Mouse (Mus musculus) liver, embryonic 14.5 days (tissue): ENCODE results near the gene Ttc16. TPM values are rescaled to one million over a fixed set of nuclear protein-coding genes. Genes with fewer than 3 reads are reported as not detected.

Source experiments
- ATAC-seq: fragments of 200-750 bp; cut with Nextera tagmentation; 2 replicates; pipeline ENCODE4 v1.8.0; 2017; ENCODE audit warnings: moderate number of reproducible peaks, mild to moderate bottlenecking, moderate library complexity; ENCODE audit not compliant: insufficient read depth
- DNase-seq, 3 experiments: peaks; one replicate each; pipeline ENCODE4 v3.0.0-alpha.2; 2012 to 2013; ENCODE audit warnings: low read depth in 3 of 3, low spot score in 3 of 3
- H3K27ac ChIP-seq: fragments of 300-500 bp; sonication (generic); 2 replicates; pipeline ENCODE4 v1.5.1; 2014; ENCODE audit warnings: moderate library complexity, mild to moderate bottlenecking, control low read depth, inconsistent platforms
- H3K27me3 ChIP-seq: fragments of 300-500 bp; sonication (generic); 2 replicates; pipeline ENCODE4 v1.6.1; 2014; ENCODE audit warnings: mild to moderate bottlenecking, low read length, moderate library complexity; ENCODE audit not compliant: control insufficient read depth, insufficient read depth
- H3K36me3 ChIP-seq: fragments of 300-500 bp; sonication (generic); replicated peaks from 2 replicates; pipeline ENCODE4 v1.6.1; 2014; ENCODE audit warnings: low read depth; ENCODE audit not compliant: control insufficient read depth, insufficient read depth
- H3K4me1 ChIP-seq, 2 experiments: fragments of 200-500 bp in 1 of 2; fragments of 300-500 bp in 1 of 2; sonication (generic) in 1 of 2; replicated peaks; 2 replicates each; pipeline ENCODE4 v1.6.1; 2012 to 2014; ENCODE audit warnings: antibody characterized with exemption in 1 of 2, inconsistent platforms in 1 of 2, low read length in 1 of 2; ENCODE audit not compliant: control insufficient read depth in 2 of 2, insufficient read depth in 2 of 2
- H3K4me2 ChIP-seq: fragments of 300-500 bp; sonication (generic); 2 replicates; pipeline ENCODE4 v1.6.1; 2014; ENCODE audit warnings: low read depth, mild to moderate bottlenecking, control low read depth, moderate library complexity
- H3K4me3 ChIP-seq, 2 experiments: fragments of 200-500 bp in 1 of 2; fragments of 300-500 bp in 1 of 2; sonication (generic) in 1 of 2; 2 replicates each; pipeline ENCODE4 v1.5.1; 2012 to 2014; ENCODE audit warnings: low read depth in 2 of 2, low read length in 2 of 2, mild to moderate bottlenecking in 2 of 2, control low read depth in 1 of 2, inconsistent platforms in 1 of 2, moderate library complexity in 1 of 2; ENCODE audit not compliant: insufficient read depth in 1 of 2
- H3K9ac ChIP-seq: fragments of 300-500 bp; sonication (generic); replicated peaks from 2 replicates; pipeline ENCODE4 v1.6.1; 2014; ENCODE audit warnings: mild to moderate bottlenecking, control low read depth, moderate library complexity
- H3K9me3 ChIP-seq: fragments of 300-500 bp; sonication (generic); 2 replicates; pipeline ENCODE4 v1.6.1; 2016; ENCODE audit warnings: low read length, mixed read lengths; ENCODE audit not compliant: control insufficient read depth
- CTCF ChIP-seq: IDR thresholded peaks from 2 replicates; pipeline ENCODE4 v1.5.1; 2016; ENCODE audit warnings: antibody characterized with exemption, low read depth, control low read depth
- EP300 ChIP-seq: IDR thresholded peaks from 2 replicates; pipeline ENCODE4 v1.6.1; 2016; ENCODE audit warnings: antibody characterized with exemption, low read depth
- WGBS: fragments of 180-500 bp; shearing (Covaris S2); extraction: QIAGEN DNeasy Blood & Tissue Kit; methylation state at CpG from one replicate; pipeline ENCODE4 v1.1.7; 2014; ENCODE audit not compliant: insufficient replicate concordance; 5-methylcytosine and 5-hydroxymethylcytosine counted together
- polyA plus RNA-seq, 2 experiments: library from polyadenylated mRNA; depleted of rRNA in 1 of 2; stranded (reverse) in 1 of 2; unstranded in 1 of 2; fragments of >200 nt; fragmentation: Nextera tagmentation in 1 of 2; extraction: Ambion mirVana in 1 of 2; gene quantifications; 2 replicates each; pipeline versions ENCODE4 v1.2.1 to v1.2.3; 2012 to 2014

Ttc16 gene
- polyA plus RNA-seq, 2 experiments = 0.09 to 0.22 TPM

GRCm38 (mm10) chr2:32732695-32733094 is 42.7 kb downstream of the Ttc16 start:
- no peak overlapping the region for H3K27ac ChIP-seq
- ATAC-seq = no peak
- whole genome bisulfite sequencing = 55% methylated on average over 6 of the region's 6 CpGs

GRCm38 (mm10) chr2:32731911-32732310 is 43.5 kb downstream of the Ttc16 start:
- Histone ChIP-seq H3K4me2 (no peak overlapping the region), H3K27ac (no peak overlapping the region)

More at GRCm38 (mm10) chr2:32732695-32733094, 42.7 kb downstream of the Ttc16 start:
- no peaks in the 10 kb centered on the region for H3K36me3 ChIP-seq
- no peak for TF ChIP-seq CTCF
- TF ChIP-seq EP300 = no peak
- H3K4me2 ChIP-seq = no peak overlapping the region
- H3K9ac ChIP-seq = no peak overlapping the region
- H3K9me3 ChIP-seq = no peaks in the 10 kb centered on the region
- peaks cover 0 to 4% of the 10 kb centered on the region in 2 experiments; a peak in 2 of 4 replicates for H3K4me1 ChIP-seq
- no peak for DNase-seq
- no peak overlapping the region for H3K4me3 ChIP-seq
- no peaks in the 10 kb centered on the region for H3K27me3 ChIP-seq

GRCm38 (mm10) chr2:32730854-32731253 is 44.6 kb downstream of the Ttc16 start:
- Histone ChIP-seq H3K36me3 (no peaks in the 10 kb centered on the region), H3K4me3 (no peak overlapping the region), H3K9ac (no peak overlapping the region), H3K4me2 (no peak overlapping the region), H3K9me3 (no peaks in the 10 kb centered on the region), H3K4me1 (peaks cover 0 to 6% of the 10 kb centered on the region in 2 experiments; a peak in 1 of 4 replicates), H3K27ac (no peak overlapping the region), H3K27me3 (no peaks in the 10 kb centered on the region)
- 59% methylated on average over 11 of the region's 11 CpGs for WGBS
- TF ChIP-seq EP300 (no peak), CTCF (no peak)
- DNase-seq (no peak), ATAC-seq (no peak)

More at GRCm38 (mm10) chr2:32731911-32732310, 43.5 kb downstream of the Ttc16 start:
- Histone ChIP-seq H3K9me3 (no peaks in the 10 kb centered on the region), H3K27me3 (no peaks in the 10 kb centered on the region), H3K4me1 (peaks cover 0 to 5% of the 10 kb centered on the region in 2 experiments; a peak in 2 of 4 replicates), H3K9ac (no peak overlapping the region), H3K36me3 (no peaks in the 10 kb centered on the region), H3K4me3 (no peak overlapping the region)
- TF ChIP-seq EP300 (no peak), CTCF (no peak)
- 71% methylated on average over 4 of the region's 4 CpGs for WGBS
- DNase-seq (no peak), ATAC-seq (no peak)

GRCm38 (mm10) chr2:32729547-32729946 is 45.9 kb downstream of the Ttc16 start:
- no peak overlapping the region for H3K27ac ChIP-seq
- no peak overlapping the region for H3K4me3 ChIP-seq
- WGBS = 67% methylated on average over 4 of the region's 4 CpGs

GRCm38 (mm10) chr2:32728463-32728862 is 47.0 kb downstream of the Ttc16 start:
- Histone ChIP-seq H3K27me3 (no peaks in the 10 kb centered on the region), H3K27ac (no peak overlapping the region), H3K9me3 (no peaks in the 10 kb centered on the region), H3K4me3 (no peak overlapping the region), H3K4me1 (0 out of 4 replicates have a peak, but pooled peaks cover 0 to 4% of the 10 kb centered on the region in 2 experiments), H3K9ac (no peak overlapping the region), H3K36me3 (no peaks in the 10 kb centered on the region), H3K4me2 (no peak overlapping the region)
- TF ChIP-seq CTCF (no peak), EP300 (no peak)
- DNase-seq (no peak), ATAC-seq (peak; percentile 14; the same call in 1 of the 2 replicates)
- 46% methylated on average over 7 of the region's 7 CpGs for WGBS

More at GRCm38 (mm10) chr2:32729547-32729946, 45.9 kb downstream of the Ttc16 start:
- ATAC-seq (no peak), DNase-seq (no peak)
- TF ChIP-seq EP300 = no peak
- no peak for TF ChIP-seq CTCF
- Histone ChIP-seq H3K4me1 (peaks cover 0 to 5% of the 10 kb centered on the region in 2 experiments; a peak in 1 of 4 replicates), H3K9ac (no peak overlapping the region), H3K36me3 (no peaks in the 10 kb centered on the region), H3K9me3 (no peaks in the 10 kb centered on the region), H3K4me2 (no peak overlapping the region; the same call in 1 of the 2 replicates), H3K27me3 (no peaks in the 10 kb centered on the region)
